Mouse (Mus musculus) right cerebral cortex, postnatal 10 days (tissue): Measurements from ENCODE around the gene Cacna2d1.

Source experiments
- DNase-seq, 2 experiments: peaks; one replicate each; pipeline ENCODE4 v3.0.0; 2021; ENCODE audit warnings: low spot score in 2 of 2

Cacna2d1 gene

DNA sequence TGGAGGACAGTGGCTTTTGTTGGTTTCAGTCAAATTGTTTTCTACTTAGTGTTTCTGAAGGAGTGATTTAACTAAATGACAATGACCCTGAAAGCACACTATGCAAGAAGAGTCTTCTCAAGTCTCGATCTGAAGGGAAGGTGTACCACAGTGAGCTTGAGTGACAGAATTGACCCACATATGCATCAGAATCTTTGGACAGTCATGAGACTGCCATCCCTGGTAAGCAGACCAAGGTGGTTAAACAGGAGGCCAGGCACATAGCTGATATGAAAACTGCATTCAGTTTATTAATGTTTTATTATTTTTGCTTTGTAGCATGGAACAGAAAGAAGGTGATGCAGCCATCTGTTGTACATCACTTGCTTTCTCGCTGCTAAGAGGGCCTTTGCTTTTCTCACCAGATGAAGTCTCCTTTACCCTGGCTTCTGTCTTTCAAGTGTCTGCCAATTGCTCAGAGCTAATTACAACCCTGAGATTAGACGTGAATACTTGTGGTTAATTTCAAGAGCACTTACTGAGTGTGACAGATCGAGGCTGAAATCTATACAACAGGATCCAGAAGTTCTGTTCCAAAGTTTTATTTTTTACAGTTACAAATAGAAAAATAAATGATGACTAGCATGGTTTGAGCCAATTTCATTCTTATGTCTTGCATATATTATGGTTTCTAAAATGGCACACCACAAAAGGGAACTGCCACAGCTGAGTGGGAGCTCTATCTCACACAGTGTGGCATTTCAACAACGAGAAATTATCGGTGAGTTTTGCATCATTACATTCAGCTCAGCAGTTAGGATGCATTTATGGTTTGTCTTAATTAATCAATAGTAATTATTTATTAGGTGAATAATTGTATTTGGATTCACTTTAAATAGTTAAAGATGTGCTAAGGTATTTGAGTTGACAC lies 221.1 kb downstream of the Cacna2d1 start:
- no peak for DNase-seq

DNA sequence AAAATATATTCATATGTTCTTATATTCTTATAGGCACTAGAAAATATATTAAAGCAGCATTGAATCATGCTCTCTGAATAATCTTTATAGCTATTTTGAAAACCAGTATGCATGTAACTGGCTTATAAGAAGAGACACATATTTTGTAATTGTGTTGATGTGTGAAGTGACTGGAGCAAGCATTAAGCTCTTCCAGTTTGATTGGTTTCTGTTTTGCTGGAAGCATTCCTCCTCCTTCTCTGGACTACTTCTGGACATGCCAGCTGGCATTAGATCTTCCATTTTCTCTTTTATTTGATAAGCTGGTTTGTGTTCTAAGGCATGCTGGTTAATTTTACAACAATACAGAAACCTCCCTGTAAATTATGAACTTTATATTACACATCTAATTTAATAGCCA lies 228.8 kb downstream of the Cacna2d1 start:
- no peak for DNase-seq

GRCm38 (mm10) chr5:16166117-16166867 lies 231.8 kb downstream of the Cacna2d1 start:
- no peak for DNase-seq

- DNase-seq, result no peak
Observed at GRCm38 (mm10) chr5:16166868-16167267, 232.4 kb downstream of the Cacna2d1 start.

DNA sequence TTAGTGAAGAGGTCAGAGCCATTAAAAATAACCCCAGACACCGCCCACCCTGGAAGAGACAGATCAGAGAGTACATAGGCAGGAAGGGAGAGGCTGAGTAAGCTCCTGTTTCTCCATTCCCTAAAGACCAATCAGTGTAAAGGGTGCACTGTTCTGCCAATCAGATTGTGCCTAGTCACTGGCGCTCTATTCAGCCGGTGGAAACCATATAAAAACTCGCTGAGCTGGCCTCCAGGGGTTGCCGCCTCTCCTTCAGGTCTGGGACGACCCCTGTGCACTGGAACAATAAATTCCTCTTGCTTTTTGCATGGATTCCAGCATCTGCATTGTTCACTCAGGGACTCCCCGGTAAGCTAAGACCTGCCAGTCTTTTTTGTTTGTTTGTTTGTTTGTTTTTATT lies 246.6 kb downstream of the Cacna2d1 start:
- DNase-seq, result no peak

GRCm38 (mm10) chr5:16184064-16184463 lies 249.6 kb downstream of the Cacna2d1 start:
- no peak for DNase-seq

DNA sequence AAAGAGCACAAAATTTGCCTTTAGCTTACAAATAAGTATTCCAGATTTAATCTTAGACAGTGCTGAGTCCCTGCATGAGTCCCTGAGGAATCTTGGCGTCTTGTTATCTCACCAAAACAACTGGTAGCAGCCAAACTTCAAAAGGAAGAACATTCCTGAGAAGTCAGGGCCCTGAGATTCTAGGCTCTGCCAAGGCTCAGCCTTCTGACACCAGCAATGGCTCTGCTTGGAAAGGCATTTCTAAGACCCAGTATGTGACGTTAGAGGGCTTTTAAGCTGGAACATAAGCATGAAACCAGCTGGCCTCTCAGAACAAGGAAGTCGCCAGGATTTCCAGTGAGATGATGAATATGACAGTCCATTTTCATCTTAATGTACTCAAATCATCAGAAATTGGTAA lies 253.4 kb downstream of the Cacna2d1 start:
- no peak for DNase-seq

- DNase-seq, result no peak
Observed at GRCm38 (mm10) chr5:16189878-16190277, 255.4 kb downstream of the Cacna2d1 start.

GRCm38 (mm10) chr5:16191165-16191564 lies 256.7 kb downstream of the Cacna2d1 start:
- DNase-seq, result no peak

GRCm38 (mm10) chr5:16199816-16200215 lies 265.3 kb downstream of the Cacna2d1 start:
- no peak for DNase-seq

- DNase-seq, result no peak
Observed at GRCm38 (mm10) chr5:16221960-16222359, 287.5 kb downstream of the Cacna2d1 start.

DNA sequence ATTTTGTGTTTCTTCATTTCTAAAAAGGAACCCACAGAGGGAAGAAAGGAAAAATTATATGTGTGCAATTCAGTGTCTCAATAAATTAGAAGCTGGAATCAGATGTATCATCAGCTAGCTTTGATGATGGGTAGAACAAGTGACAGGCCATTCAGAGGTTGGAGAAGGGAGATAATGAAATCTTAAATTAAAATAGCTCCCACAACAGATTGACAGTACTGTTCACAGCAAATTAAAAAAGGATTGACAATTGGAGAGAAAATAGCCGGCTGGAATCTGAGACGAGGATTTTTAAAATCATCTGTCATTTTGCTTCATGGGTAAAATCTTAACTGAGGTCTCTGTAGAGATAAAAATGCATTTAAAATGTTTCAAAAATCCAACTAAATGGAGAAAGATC lies 290.9 kb downstream of the Cacna2d1 start:
- no peak for DNase-seq

GRCm38 (mm10) chr5:16229384-16229783 lies 294.9 kb downstream of the Cacna2d1 start:
- DNase-seq, result peak in 1 of 2 experiments; percentile 37

DNA sequence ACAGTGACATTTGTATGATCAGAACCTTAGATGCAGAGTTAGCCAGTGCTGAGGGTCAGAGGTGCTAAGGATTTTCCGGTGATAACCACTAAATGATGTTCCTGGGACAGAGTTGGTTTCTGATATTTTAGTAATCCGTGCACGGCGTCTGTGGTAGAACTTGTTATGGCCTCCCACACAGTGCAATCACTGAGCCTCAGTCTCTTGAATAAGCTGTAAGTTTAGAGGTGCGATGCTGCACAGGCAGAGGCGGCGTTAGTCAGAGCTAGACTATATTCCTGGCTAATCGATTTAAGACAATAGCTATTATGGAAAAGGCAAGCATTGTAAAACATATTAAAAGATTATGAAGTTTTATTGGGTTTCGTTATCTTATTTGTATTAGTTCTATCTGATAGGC lies 297.0 kb downstream of the Cacna2d1 start:
- DNase-seq, result no peak

- DNase-seq, result no peak
Observed at GRCm38 (mm10) chr5:16234891-16235290, 300.4 kb downstream of the Cacna2d1 start.

- no peak for DNase-seq
Observed at GRCm38 (mm10) chr5:16235864-16236263, 301.4 kb downstream of the Cacna2d1 start.

DNA sequence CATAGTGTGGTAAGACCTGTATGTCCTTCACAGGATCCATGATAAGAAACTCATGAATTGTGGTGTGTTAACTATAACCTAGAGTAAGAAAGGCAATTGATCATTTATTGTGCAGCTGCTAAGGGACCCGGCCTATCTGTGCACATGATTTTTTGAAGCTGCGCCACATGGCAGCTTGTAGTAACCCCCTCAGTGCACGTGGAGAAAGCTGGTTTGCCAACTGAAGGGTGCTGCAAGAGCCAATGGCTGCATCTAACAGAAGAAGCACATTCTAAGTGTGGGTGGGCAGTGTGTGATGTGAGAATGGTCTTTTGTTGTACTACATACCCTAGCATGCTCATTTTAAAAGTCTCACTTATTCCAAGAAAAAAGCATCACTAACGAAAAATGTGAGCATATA lies 302.1 kb downstream of the Cacna2d1 start:
- DNase-seq, result peak; percentile 63 to 77

- DNase-seq, result peak; percentile 42 to 60
Observed at GRCm38 (mm10) chr5:16237972-16238371, 303.5 kb downstream of the Cacna2d1 start.

- DNase-seq, result no peak
Observed at GRCm38 (mm10) chr5:16240255-16240654, 305.8 kb downstream of the Cacna2d1 start.

- no peak for DNase-seq
Observed at GRCm38 (mm10) chr5:16243599-16243998, 309.1 kb downstream of the Cacna2d1 start.

DNA sequence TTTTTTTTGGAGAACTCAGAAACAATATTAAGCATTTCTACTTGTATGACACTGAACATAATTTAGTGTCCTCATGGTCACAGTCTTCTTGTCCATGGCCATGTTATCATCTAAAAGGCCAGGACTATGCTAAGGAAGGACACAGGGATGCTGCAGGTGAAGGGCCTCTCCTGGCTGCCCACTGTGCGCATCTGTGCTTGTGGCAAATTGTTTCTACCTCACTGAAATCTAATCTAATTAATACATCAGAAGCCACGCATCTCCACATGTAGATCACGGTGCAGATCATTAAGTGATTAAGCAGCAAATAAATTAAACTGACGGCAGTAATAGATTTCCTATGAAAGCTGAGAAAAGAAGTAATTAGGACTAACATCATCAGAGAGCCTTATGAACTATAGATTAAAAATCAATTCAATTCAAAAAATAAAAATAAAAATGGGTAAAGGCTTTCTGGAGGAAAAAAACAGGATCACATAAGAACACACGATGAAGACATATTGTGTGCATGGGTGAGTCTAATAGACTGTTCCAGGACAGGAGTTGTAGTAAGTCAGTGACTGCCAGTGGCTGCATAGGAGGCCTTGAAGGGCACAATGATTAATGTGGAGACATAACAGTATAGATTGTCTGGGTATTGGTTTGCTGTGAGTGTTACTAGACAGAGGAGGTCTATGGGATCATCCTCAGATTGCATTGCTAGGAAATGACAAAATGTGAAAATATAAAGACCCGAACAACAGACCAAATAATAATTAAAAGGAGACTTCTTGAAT lies 318.4 kb downstream of the Cacna2d1 start:
- DNase-seq, result no peak

- no peak for DNase-seq
Observed at GRCm38 (mm10) chr5:16253768-16254167, 319.3 kb downstream of the Cacna2d1 start.
